Mouse (Mus musculus): ENCODE measurements at regions not wholly inside any gene's neighbourhood (a gene's known extent, or its start where the extent isn't known, plus 50 kb on each side); places are given as distances from the start of the nearest gene placed in this dataset.

DNA sequence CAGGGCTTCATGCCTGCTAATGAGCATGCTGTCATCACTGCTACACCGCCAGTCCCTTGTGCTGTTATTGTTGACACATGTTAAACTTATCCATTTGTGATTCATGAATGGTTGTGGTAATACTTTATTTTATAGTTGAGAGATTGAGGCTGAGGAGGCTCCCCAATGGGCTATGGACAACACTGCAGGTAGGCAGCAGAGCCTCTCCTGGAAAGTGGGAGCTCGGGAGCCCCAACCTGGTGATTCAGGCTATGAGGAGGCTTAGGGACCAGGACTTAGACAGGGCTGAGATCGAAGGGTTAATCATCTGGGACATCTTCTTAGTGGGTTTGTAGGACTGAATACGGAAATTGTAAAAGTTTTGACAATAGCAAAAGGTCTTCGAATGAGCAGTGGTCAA, 307.4 kb downstream of the Etnk1 start:
- no peaks in the 10 kb centered on the region for H3K36me3 ChIP-seq
- no peak overlapping the region for H3K4me3 ChIP-seq
- H3K9ac ChIP-seq = no peak overlapping the region
- no peak overlapping the region for H3K4me2 ChIP-seq
- ATAC-seq (ENCODE audit: insufficient number of reproducible peaks, insufficient read depth, low FRiP score, low TSS enrichment, low read depth) = no peak
- no peak overlapping the region for H3K27ac ChIP-seq
- peaks cover 7% of the 10 kb centered on the region for H3K27me3 ChIP-seq
- H3K4me1 ChIP-seq = no peaks in the 10 kb centered on the region
- WGBS = 92% methylated on average over 5 of the region's 5 CpGs
- no peaks in the 10 kb centered on the region for H3K9me3 ChIP-seq

- H3K27me3 ChIP-seq = peaks cover 7% of the 10 kb centered on the region
- no peak overlapping the region for H3K4me3 ChIP-seq
- no peaks in the 10 kb centered on the region for H3K4me1 ChIP-seq
- H3K36me3 ChIP-seq = no peaks in the 10 kb centered on the region
- H3K9ac ChIP-seq = no peak overlapping the region
- no peak overlapping the region for H3K4me2 ChIP-seq
- 71% methylated on average over 7 of the region's 7 CpGs for WGBS
- no peaks in the 10 kb centered on the region for H3K9me3 ChIP-seq
- H3K27ac ChIP-seq = no peak overlapping the region
- ATAC-seq (ENCODE audit: insufficient number of reproducible peaks, insufficient read depth, low FRiP score, low TSS enrichment, low read depth) = no peak
Measured at GRCm38 (mm10) chr6:143475296-143475695, 308.3 kb downstream of the Etnk1 start.

GRCm38 (mm10) chr6:143477396-143477795, 310.4 kb downstream of the Etnk1 start:
- no peak for ATAC-seq (ENCODE audit: insufficient number of reproducible peaks, insufficient read depth, low FRiP score, low TSS enrichment, low read depth)
- H3K27me3 ChIP-seq = peaks cover 7% of the 10 kb centered on the region
- WGBS = 93% methylated on average over 2 of the region's 2 CpGs
- H3K9ac ChIP-seq = no peak overlapping the region
- H3K4me3 ChIP-seq = no peak overlapping the region
- no peaks in the 10 kb centered on the region for H3K36me3 ChIP-seq
- H3K9me3 ChIP-seq = no peaks in the 10 kb centered on the region
- H3K27ac ChIP-seq = no peak overlapping the region
- no peak overlapping the region for H3K4me2 ChIP-seq
- no peaks in the 10 kb centered on the region for H3K4me1 ChIP-seq

GRCm38 (mm10) chr6:143479239-143479638, 312.2 kb downstream of the Etnk1 start:
- Histone ChIP-seq H3K4me1 (no peaks in the 10 kb centered on the region), H3K9me3 (no peaks in the 10 kb centered on the region), H3K4me2 (no peak overlapping the region), H3K27me3 (peaks cover 7% of the 10 kb centered on the region), H3K27ac (no peak overlapping the region), H3K4me3 (no peak overlapping the region), H3K9ac (no peak overlapping the region), H3K36me3 (no peaks in the 10 kb centered on the region)
- no peak for ATAC-seq (ENCODE audit: insufficient number of reproducible peaks, insufficient read depth, low FRiP score, low TSS enrichment, low read depth)
- WGBS = 48% methylated on average over 7 of the region's 7 CpGs

DNA sequence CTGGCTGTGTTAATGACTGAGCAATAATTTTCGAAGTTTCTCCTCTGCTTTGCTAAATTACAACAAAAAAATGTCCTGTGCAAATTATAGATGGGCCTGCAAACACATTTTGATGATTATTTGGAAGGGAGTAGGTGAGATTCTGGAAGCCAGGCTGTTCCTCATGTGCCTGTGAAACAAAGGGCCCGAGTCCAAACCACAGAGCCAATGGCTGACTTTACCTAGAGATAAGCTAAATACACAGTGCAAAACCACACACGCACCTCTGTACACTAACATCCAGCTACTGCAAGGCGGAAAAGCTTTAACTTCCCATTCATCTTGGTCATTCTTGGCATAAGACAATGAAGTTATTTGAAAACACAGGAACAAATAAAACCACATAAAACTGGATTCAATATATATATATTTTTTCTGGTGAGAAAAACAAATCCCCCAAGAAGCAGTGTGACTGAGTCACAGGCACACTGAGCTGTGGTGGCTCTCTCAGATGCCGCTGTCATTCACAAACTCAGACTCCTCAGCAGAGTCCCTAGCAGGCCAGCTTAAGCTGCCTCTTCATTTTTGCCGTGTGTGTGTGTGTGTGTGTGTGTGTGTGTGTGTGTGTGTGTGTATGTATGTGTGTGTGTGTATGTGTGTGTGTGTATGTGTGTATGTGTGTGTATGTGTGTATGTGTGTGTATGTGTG, 312.8 kb downstream of the Etnk1 start:
- Histone ChIP-seq H3K4me2 (no peak overlapping the region), H3K4me1 (no peaks in the 10 kb centered on the region), H3K27me3 (peaks cover 7% of the 10 kb centered on the region), H3K27ac (no peak overlapping the region), H3K36me3 (no peaks in the 10 kb centered on the region), H3K9ac (no peak overlapping the region), H3K9me3 (no peaks in the 10 kb centered on the region), H3K4me3 (no peak overlapping the region)
- no peak for ATAC-seq (ENCODE audit: insufficient number of reproducible peaks, insufficient read depth, low FRiP score, low TSS enrichment, low read depth)
- WGBS = 85% methylated on average over 6 of the region's 6 CpGs

- H3K36me3 ChIP-seq = no peaks in the 10 kb centered on the region
- H3K27ac ChIP-seq = no peak overlapping the region
- WGBS = 79% methylated on average over 4 of the region's 4 CpGs
- H3K4me3 ChIP-seq = no peak overlapping the region
- H3K4me2 ChIP-seq = no peak overlapping the region
- no peak for ATAC-seq (ENCODE audit: insufficient number of reproducible peaks, insufficient read depth, low FRiP score, low TSS enrichment, low read depth)
- H3K4me1 ChIP-seq = no peaks in the 10 kb centered on the region
- H3K27me3 ChIP-seq = no peaks in the 10 kb centered on the region
- H3K9me3 ChIP-seq = no peaks in the 10 kb centered on the region
- H3K9ac ChIP-seq = no peak overlapping the region
Measured at GRCm38 (mm10) chr6:143482272-143482671, 315.3 kb downstream of the Etnk1 start.

GRCm38 (mm10) chr6:143482868-143483267, 315.8 kb downstream of the Etnk1 start:
- 89% methylated on average over 6 of the region's 6 CpGs for WGBS
- no peaks in the 10 kb centered on the region for H3K4me1 ChIP-seq
- H3K9ac ChIP-seq = no peak overlapping the region
- H3K27me3 ChIP-seq = no peaks in the 10 kb centered on the region
- H3K36me3 ChIP-seq = no peaks in the 10 kb centered on the region
- H3K4me3 ChIP-seq = no peak overlapping the region
- no peak for ATAC-seq (ENCODE audit: insufficient number of reproducible peaks, insufficient read depth, low FRiP score, low TSS enrichment, low read depth)
- H3K27ac ChIP-seq = no peak overlapping the region
- no peak overlapping the region for H3K4me2 ChIP-seq
- H3K9me3 ChIP-seq = no peaks in the 10 kb centered on the region

- H3K4me2 ChIP-seq = no peak overlapping the region
- H3K4me1 ChIP-seq = no peaks in the 10 kb centered on the region
- no peaks in the 10 kb centered on the region for H3K27me3 ChIP-seq
- no peak overlapping the region for H3K4me3 ChIP-seq
- 94% methylated on average over 6 of the region's 6 CpGs for WGBS
- ATAC-seq (ENCODE audit: insufficient number of reproducible peaks, insufficient read depth, low FRiP score, low TSS enrichment, low read depth) = no peak
- H3K9me3 ChIP-seq = no peaks in the 10 kb centered on the region
- no peaks in the 10 kb centered on the region for H3K36me3 ChIP-seq
- no peak overlapping the region for H3K27ac ChIP-seq
- H3K9ac ChIP-seq = no peak overlapping the region
Measured at GRCm38 (mm10) chr6:143484941-143485340, 317.9 kb downstream of the Etnk1 start.

GRCm38 (mm10) chr6:143487003-143487402, 320.0 kb downstream of the Etnk1 start:
- Histone ChIP-seq H3K4me1 (no peaks in the 10 kb centered on the region), H3K4me2 (no peak overlapping the region), H3K27ac (no peak overlapping the region), H3K36me3 (no peaks in the 10 kb centered on the region), H3K27me3 (no peaks in the 10 kb centered on the region), H3K4me3 (no peak overlapping the region), H3K9ac (no peak overlapping the region), H3K9me3 (no peaks in the 10 kb centered on the region)
- 87% methylated on average over 10 of the region's 10 CpGs for WGBS
- no peak for ATAC-seq (ENCODE audit: insufficient number of reproducible peaks, insufficient read depth, low FRiP score, low TSS enrichment, low read depth)

GRCm38 (mm10) chr6:143490019-143490418, 323.0 kb downstream of the Etnk1 start:
- Histone ChIP-seq H3K27me3 (peaks cover 7% of the 10 kb centered on the region; the same call in 1 of the 2 replicates), H3K36me3 (no peaks in the 10 kb centered on the region), H3K9me3 (no peaks in the 10 kb centered on the region), H3K4me1 (no peaks in the 10 kb centered on the region), H3K4me2 (no peak overlapping the region), H3K27ac (no peak overlapping the region), H3K4me3 (no peak overlapping the region), H3K9ac (no peak overlapping the region)
- WGBS = 96% methylated on average over 6 of the region's 6 CpGs
- ATAC-seq (ENCODE audit: insufficient number of reproducible peaks, insufficient read depth, low FRiP score, low TSS enrichment, low read depth) = no peak

DNA sequence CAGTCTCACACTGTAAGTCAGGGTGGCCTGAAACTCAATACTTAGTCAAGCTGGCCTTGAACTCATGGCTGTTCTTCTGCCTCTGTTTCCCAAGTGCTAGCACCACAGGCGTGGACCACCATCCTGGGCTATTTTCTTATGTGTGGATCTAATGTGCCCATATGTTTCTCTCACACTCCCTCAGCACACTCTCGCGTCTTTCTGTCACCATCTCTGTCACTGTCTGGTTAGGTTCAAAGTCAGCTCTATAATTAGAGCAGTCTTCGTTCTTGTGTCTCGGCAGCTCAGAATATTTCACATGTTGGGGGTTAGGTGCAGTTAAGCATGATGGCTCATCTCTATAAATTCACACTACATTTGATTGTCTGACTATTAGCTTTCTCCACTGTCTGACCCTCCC, 324.4 kb downstream of the Etnk1 start:
- no peaks in the 10 kb centered on the region for H3K9me3 ChIP-seq
- no peak overlapping the region for H3K4me2 ChIP-seq
- H3K4me3 ChIP-seq = no peak overlapping the region
- no peak overlapping the region for H3K27ac ChIP-seq
- ATAC-seq (ENCODE audit: insufficient number of reproducible peaks, insufficient read depth, low FRiP score, low TSS enrichment, low read depth) = no peak
- WGBS = 90% methylated on average over 5 of the region's 5 CpGs
- no peaks in the 10 kb centered on the region for H3K4me1 ChIP-seq
- H3K36me3 ChIP-seq = no peaks in the 10 kb centered on the region
- no peak overlapping the region for H3K9ac ChIP-seq
- H3K27me3 ChIP-seq = peaks cover 9% of the 10 kb centered on the region

GRCm38 (mm10) chr6:143493543-143493942, 326.5 kb downstream of the Etnk1 start:
- H3K9me3 ChIP-seq = no peaks in the 10 kb centered on the region
- H3K27me3 ChIP-seq = peaks cover 23% of the 10 kb centered on the region
- H3K27ac ChIP-seq = no peak overlapping the region
- H3K9ac ChIP-seq = no peak overlapping the region
- no peaks in the 10 kb centered on the region for H3K4me1 ChIP-seq
- WGBS = 88% methylated on average over 3 of the region's 3 CpGs
- H3K4me2 ChIP-seq = no peak overlapping the region
- ATAC-seq (ENCODE audit: insufficient number of reproducible peaks, insufficient read depth, low FRiP score, low TSS enrichment, low read depth) = no peak
- no peaks in the 10 kb centered on the region for H3K36me3 ChIP-seq
- no peak overlapping the region for H3K4me3 ChIP-seq
